In the genomic region with DNA sequence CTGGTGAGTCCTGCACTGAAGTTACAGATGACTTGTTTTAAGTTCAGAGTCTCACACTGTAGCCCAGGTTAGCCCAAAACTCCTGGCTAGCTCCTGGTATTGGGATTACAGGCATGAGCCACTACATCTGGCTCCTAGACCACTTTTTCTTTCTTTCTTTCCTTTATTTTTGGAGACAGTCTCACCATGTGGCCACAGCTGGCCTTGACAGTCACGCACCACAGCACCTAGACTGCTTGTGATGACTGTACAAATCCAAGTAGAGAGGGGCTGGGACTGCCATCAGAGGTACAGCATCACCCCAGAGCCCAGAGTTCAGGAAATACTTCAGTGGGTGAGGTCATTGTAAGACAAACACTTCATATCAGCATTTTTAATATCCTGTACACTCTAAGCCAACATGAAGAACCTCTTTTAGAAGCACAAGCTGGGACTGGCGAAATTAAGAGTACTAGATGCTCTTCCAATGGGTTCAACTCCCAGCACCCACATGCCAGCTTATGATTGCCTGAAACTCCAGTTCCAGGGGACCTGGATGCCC, we compare ENCODE assay signal across 9 mouse cellular contexts. TPM values are rescaled to one million over a fixed set of nuclear protein-coding genes. Genes with fewer than 3 reads are reported as not detected.
A peak's percentile ranks its signal among the peaks of the same experiment; 100 is the strongest.
DNase-seq lines count a peak whose midpoint lies in the region; ATAC-seq and TF ChIP-seq lines count a peak whose summit lies in the region.
"Had no signal": no experiment of that assay in that cellular context is flagged by ENCODE, and none has a peak within 500 bp of the region (broad histone marks: within the 10 kb centered on the region; RNA-seq: fewer than 3 reads in every experiment).

No protein-coding gene starts in this region.

- in situ Hi-C loops in ES-E14 (cut with MboI; ENCODE audit: low sequenced_read_pairs in 2 of 2, unreplicated experiment in 2 of 2), result no loop called here

- H3K4me2 ChIP-seq in heart, embryonic 11.5 days, result peak overlapping the region; percentile 95
- H3K4me2 ChIP-seq in hindbrain, embryonic 15.5 days, result peak overlapping the region; percentile 87

- H3K4me1 ChIP-seq in heart, embryonic 11.5 days (ENCODE audit: control insufficient read depth, insufficient read depth, low read length), result peaks cover 18% of the 10 kb centered on the region
- H3K4me1 ChIP-seq in ES-E14 (ENCODE audit: control insufficient read depth in 2 of 2, insufficient read depth in 2 of 2, low read length in 2 of 2, poor library complexity in 1 of 2), result peaks cover 0 to 14% of the 10 kb centered on the region in 2 experiments; a peak in 1 of 4 replicates
- peaks cover 35% of the 10 kb centered on the region for H3K4me1 ChIP-seq in hindbrain, embryonic 15.5 days (replicated peaks)

- WGBS in heart, embryonic 11.5 days (ENCODE audit: insufficient replicate concordance), result 67% methylated on average over 2 of the region's 2 CpGs
- WGBS in hindbrain, embryonic 15.5 days, result 95% methylated on average over 2 of the region's 2 CpGs
- WGBS in macrophage (ENCODE audit: missing documents), result 86% methylated on average over 2 of the region's 2 CpGs

- H3K79me2 ChIP-seq in macrophage (ENCODE audit: inconsistent target), result peaks cover 72% of the 10 kb centered on the region

- H3K9me3 ChIP-seq in heart, embryonic 11.5 days (replicated peaks; ENCODE audit: control insufficient read depth, low read length), result no peaks in the 10 kb centered on the region
- H3K9me3 ChIP-seq in ES-E14 (ENCODE audit: control insufficient read depth, insufficient read depth, low read depth, low read length), result no peaks in the 10 kb centered on the region
- no peaks in the 10 kb centered on the region for H3K9me3 ChIP-seq in hindbrain, embryonic 15.5 days

- H3K4me3 ChIP-seq in heart, embryonic 11.5 days (ENCODE audit: low read depth, low read length), result peak overlapping the region; percentile 94; the same call in 1 of the 2 replicates
- H3K4me3 ChIP-seq in ES-E14 (ENCODE audit: insufficient read depth in 1 of 2, low read depth in 1 of 2, low read length in 2 of 2, poor library complexity in 1 of 2, severe bottlenecking in 1 of 2) (peak overlapping the region in 1 of 2 experiments; percentile 94; a peak in 1 of 4 replicates), macrophage (ENCODE audit: inconsistent target) (0 out of 2 replicates have a peak overlapping the region, but pooled peaks have one; percentile 97)
- H3K4me3 ChIP-seq in hindbrain, embryonic 15.5 days, result peak overlapping the region; percentile 92; the same call in 1 of the 2 replicates

- H3K27ac ChIP-seq in heart, embryonic 11.5 days (ENCODE audit: low read depth, low read length), result no peak overlapping the region
- no peak overlapping the region for H3K27ac ChIP-seq in ES-E14 (ENCODE audit: insufficient read depth, low read depth, low read length, poor library complexity, severe bottlenecking)
- H3K27ac ChIP-seq in hindbrain, embryonic 15.5 days (replicated peaks), result no peak overlapping the region
- H3K27ac ChIP-seq in macrophage, result peak overlapping the region; percentile 76

- DNase-seq in heart, adult 8-10 months (ENCODE audit: low spot score), result no peak
- DNase-seq in ES-E14 (ENCODE audit: low read depth, low spot score), result no peak
- DNase-seq in gastrocnemius, postnatal 10 days, result no peak
- DNase-seq in retina, postnatal 1 day, result no peak
- DNase-seq: thymus, adult 18-20 months had no signal

- peak overlapping the region; percentile 99 for H3K9ac ChIP-seq in heart, embryonic 11.5 days (ENCODE audit: low read depth, low read length)
- peak overlapping the region; percentile 6; the same call in 1 of the 2 replicates for H3K9ac ChIP-seq in ES-E14 (ENCODE audit: insufficient read depth, low read depth, low read length, poor library complexity, severe bottlenecking)
- no peak overlapping the region; the same call in 1 of the 2 replicates for H3K9ac ChIP-seq in hindbrain, embryonic 15.5 days

- no peak for ATAC-seq in heart, embryonic 11.5 days (replicated peaks; ENCODE audit: insufficient number of reproducible peaks, low FRiP score, low TSS enrichment)
- ATAC-seq in hindbrain, embryonic 15.5 days (ENCODE audit: low FRiP score, low read depth), result no peak
- ATAC-seq in cerebellum, adult (ENCODE audit: insufficient number of reproducible peaks, low FRiP score, low TSS enrichment), result no peak

- peaks cover 26% of the 10 kb centered on the region for H3K36me3 ChIP-seq in heart, embryonic 11.5 days (ENCODE audit: control insufficient read depth, insufficient read depth, low read length)
- H3K36me3 ChIP-seq in ES-E14 (ENCODE audit: control insufficient read depth, insufficient read depth, low read length, poor library complexity, severe bottlenecking) (peaks cover 41% of the 10 kb centered on the region), macrophage (ENCODE audit: inconsistent target) (peaks cover 41% of the 10 kb centered on the region)
- peaks cover 31% of the 10 kb centered on the region for H3K36me3 ChIP-seq in hindbrain, embryonic 15.5 days

- H3K27me3 ChIP-seq in heart, embryonic 11.5 days (ENCODE audit: control insufficient read depth, insufficient read depth, low read length), result no peaks in the 10 kb centered on the region
- no peaks in the 10 kb centered on the region for H3K27me3 ChIP-seq in hindbrain, embryonic 15.5 days

TF ChIP-seq in ES-E14, 5 proteins besides CTCF, POLR2A, EP300 and RAD21:
- TF ChIP-seq MAFK (IDR thresholded peaks at IDR 0.05; ENCODE audit: insufficient read depth, low read depth, low read length), result no peak
- TF ChIP-seq ZC3H11A (IDR thresholded peaks at IDR 0.05; ENCODE audit: borderline replicate concordance, low read depth, low read length), result no peak
- TF ChIP-seq ZNF384 (IDR thresholded peaks at IDR 0.05; ENCODE audit: low read depth, low read length), result no peak
- TF ChIP-seq CHD2 (IDR thresholded peaks at IDR 0.05; ENCODE audit: low read depth, low read length), result no peak
- TF ChIP-seq HCFC1 (IDR thresholded peaks at IDR 0.05; ENCODE audit: borderline replicate concordance, insufficient read depth, low read length), result no peak

RNA-seq across cellular contexts. Expression of a gene that starts 3.6 kb away (rescaled TPM):
- polyA plus RNA-seq in heart, embryonic 11.5 days (2014; fragmentation: Nextera tagmentation; extraction: Ambion mirVana), result 471 and 482 TPM in 2 replicates
- total RNA-seq in heart, adult 8-10 months (2022), result 10 to 100 TPM; 86.5 to 98.1 (median 89.4) TPM
- 427 and 443 TPM in 2 replicates for total RNA-seq in ES-E14 (2012; rRNA removed)
- polyA plus RNA-seq in hindbrain, embryonic 15.5 days (2015; fragmentation: Nextera tagmentation; extraction: Ambion mirVana), result 447 and 462 TPM in 2 replicates
- 100 to 1,000 TPM; 274 to 461 (median 383) TPM for total RNA-seq in macrophage (2018; cell fraction: chromatin; rRNA removed)
- total RNA-seq in macrophage (2018; cell fraction: cytosol; rRNA removed), result 100 to 1,000 TPM; 215 to 309 (median 244) TPM
- total RNA-seq in macrophage (2018; cell fraction: nucleus; rRNA removed), result 100 to 1,000 TPM; 189 to 313 (median 249) TPM
- polyA plus RNA-seq in macrophage (2018), result 267 to 362 TPM (median 356 TPM) in 3 replicates
- 100 to 1,000 TPM; 113 to 136 TPM for total RNA-seq in gastrocnemius, postnatal 10 days (2021)

RNA-seq across cellular contexts. Expression of a gene that starts 14.7 kb away (rescaled TPM):
- 0.35 and 0.63 TPM in 2 replicates for polyA plus RNA-seq in heart, embryonic 11.5 days (2014; fragmentation: Nextera tagmentation; extraction: Ambion mirVana)
- total RNA-seq in heart, adult 8-10 months (2022), result 1 to 10 TPM in 1 of 4 experiments, under 1 TPM in 3; 0.52 to 1.5 (median 0.73) TPM
- 1.4 and 1.9 TPM in 2 replicates for total RNA-seq in ES-E14 (2012; rRNA removed)
- 19.6 and 20.4 TPM in 2 replicates for polyA plus RNA-seq in hindbrain, embryonic 15.5 days (2015; fragmentation: Nextera tagmentation; extraction: Ambion mirVana)
- total RNA-seq in macrophage (2018; cell fraction: chromatin; rRNA removed), result 1 to 10 TPM in 1 of 26 experiments, under 1 TPM in 2, not detected in 23; 0.22 to 1.4 (median 0.63) TPM
- not detected for total RNA-seq in macrophage (2018; cell fraction: cytosol; rRNA removed)
- total RNA-seq in macrophage (2018; cell fraction: nucleus; rRNA removed), result under 1 TPM in 1 of 26 experiments, not detected in 25; 0.36 TPM
- not detected in 3 replicates for polyA plus RNA-seq in macrophage (2018)
- total RNA-seq in gastrocnemius, postnatal 10 days (2021), result under 1 TPM; 0.26 to 0.59 TPM

RNA-seq across cellular contexts. Expression of a gene that starts 27.3 kb away (rescaled TPM):
- not detected in 2 replicates for polyA plus RNA-seq in heart, embryonic 11.5 days (2014; fragmentation: Nextera tagmentation; extraction: Ambion mirVana)
- under 1 TPM in 1 of 4 experiments, not detected in 3; 0.23 TPM for total RNA-seq in heart, adult 8-10 months (2022)
- not detected in 2 replicates for total RNA-seq in ES-E14 (2012; rRNA removed)
- polyA plus RNA-seq in hindbrain, embryonic 15.5 days (2015; fragmentation: Nextera tagmentation; extraction: Ambion mirVana), result 0.13 TPM in 1 of 2 replicates, not detected in the other
- total RNA-seq in macrophage (2018; cell fraction: chromatin; rRNA removed), result not detected
- under 1 TPM in 16 of 26 experiments, not detected in 10; 0.13 to 0.73 (median 0.29) TPM for total RNA-seq in macrophage (2018; cell fraction: cytosol; rRNA removed)
- total RNA-seq in macrophage (2018; cell fraction: nucleus; rRNA removed), result 1 to 10 TPM in 2 of 26 experiments, under 1 TPM in 4, not detected in 20; 0.44 to 1.1 (median 0.77) TPM
- 0.36 to 0.90 TPM in 2 of 3 replicates, not detected in the other for polyA plus RNA-seq in macrophage (2018)
- 1 to 10 TPM; 5.0 to 5.2 TPM for total RNA-seq in gastrocnemius, postnatal 10 days (2021)

RNA-seq across cellular contexts. Expression of a gene that starts 30.9 kb away (rescaled TPM):
- 32.1 and 33.6 TPM in 2 replicates for polyA plus RNA-seq in heart, embryonic 11.5 days (2014; fragmentation: Nextera tagmentation; extraction: Ambion mirVana)
- 10 to 100 TPM in 1 of 4 experiments, 1 to 10 TPM in 3; 6.2 to 10.5 (median 8.2) TPM for total RNA-seq in heart, adult 8-10 months (2022)
- 32.3 and 34.9 TPM in 2 replicates for total RNA-seq in ES-E14 (2012; rRNA removed)
- polyA plus RNA-seq in hindbrain, embryonic 15.5 days (2015; fragmentation: Nextera tagmentation; extraction: Ambion mirVana), result 60.2 and 61.4 TPM in 2 replicates
- 10 to 100 TPM in 15 of 26 experiments, 1 to 10 TPM in 11; 3.5 to 19.9 (median 10.7) TPM for total RNA-seq in macrophage (2018; cell fraction: chromatin; rRNA removed)
- total RNA-seq in macrophage (2018; cell fraction: cytosol; rRNA removed), result 10 to 100 TPM in 21 of 26 experiments, 1 to 10 TPM in 5; 8.2 to 22.3 (median 14.3) TPM
- total RNA-seq in macrophage (2018; cell fraction: nucleus; rRNA removed), result 10 to 100 TPM in 18 of 26 experiments, 1 to 10 TPM in 8; 5.0 to 21.4 (median 13.3) TPM
- polyA plus RNA-seq in macrophage (2018), result 9.3 to 15.0 TPM (median 12.1 TPM) in 3 replicates
- 10 to 100 TPM; 21.0 to 21.3 TPM for total RNA-seq in gastrocnemius, postnatal 10 days (2021)

RNA-seq across cellular contexts. Expression of a gene that starts 30.9 kb away (rescaled TPM):
- polyA plus RNA-seq in heart, embryonic 11.5 days (2014; fragmentation: Nextera tagmentation; extraction: Ambion mirVana), result 22.6 and 25.5 TPM in 2 replicates
- total RNA-seq in heart, adult 8-10 months (2022), result 10 to 100 TPM; 11.6 to 17.1 (median 14.5) TPM
- total RNA-seq in ES-E14 (2012; rRNA removed), result 17.3 and 28.5 TPM in 2 replicates
- polyA plus RNA-seq in hindbrain, embryonic 15.5 days (2015; fragmentation: Nextera tagmentation; extraction: Ambion mirVana), result 104 and 107 TPM in 2 replicates
- total RNA-seq in macrophage (2018; cell fraction: chromatin; rRNA removed), result 10 to 100 TPM in 24 of 26 experiments, 1 to 10 TPM in 2; 7.2 to 26.8 (median 14.8) TPM
- 10 to 100 TPM; 22.2 to 37.5 (median 28.2) TPM for total RNA-seq in macrophage (2018; cell fraction: cytosol; rRNA removed)
- 10 to 100 TPM; 12.2 to 38.7 (median 22.5) TPM for total RNA-seq in macrophage (2018; cell fraction: nucleus; rRNA removed)
- 31.8 to 33.6 TPM (median 33.3 TPM) in 3 replicates for polyA plus RNA-seq in macrophage (2018)
- total RNA-seq in gastrocnemius, postnatal 10 days (2021), result 10 to 100 TPM; 13.1 to 13.5 TPM
